In genomic region chr6:119051721-119052120, GRCm38 (mm10) we compare ENCODE assay signal across 16 mouse cellular contexts.
DNase-seq lines count a peak whose midpoint lies in the region; ATAC-seq and TF ChIP-seq lines count a peak whose summit lies in the region.
"Had no signal": no experiment of that assay in that cellular context is flagged by ENCODE, and none has a peak within 500 bp of the region (broad histone marks: within the 10 kb centered on the region; RNA-seq: fewer than 3 reads in every experiment).

No protein-coding gene starts in this region.

- intact Hi-C loops in gastrocnemius, adult 2 months (cut with DNase I): no loop called here

- H3K27ac ChIP-seq in gastrocnemius, adult 2 months: 0 out of 2 replicates have a peak overlapping the region, but pooled peaks have one; percentile 28
- H3K27ac ChIP-seq in lung, embryonic 16.5 days (ENCODE audit: low read length): peak overlapping the region; percentile 95
- H3K27ac ChIP-seq: hindbrain, postnatal 0 days; midbrain, embryonic 13.5 days had no signal

- no peak for TF ChIP-seq CTCF in gastrocnemius, adult 2 months (IDR thresholded peaks at IDR 0.05)

- peaks cover 7% of the 10 kb centered on the region; the same call in 1 of the 2 replicates for H3K36me3 ChIP-seq in lung, embryonic 16.5 days (ENCODE audit: control insufficient read depth, insufficient read depth, low read length)
- H3K36me3 ChIP-seq: stomach, embryonic 15.5 days had no signal

- no peak overlapping the region for H3K4me3 ChIP-seq in gastrocnemius, adult 2 months
- H3K4me3 ChIP-seq in lung, embryonic 16.5 days (ENCODE audit: low read length): no peak overlapping the region
- H3K4me3 ChIP-seq: limb, embryonic 12.5 days; midbrain, embryonic 13.5 days; stomach, embryonic 15.5 days had no signal

- no peak overlapping the region for H3K9ac ChIP-seq in lung, embryonic 16.5 days (ENCODE audit: low read length)
- H3K9ac ChIP-seq: limb, embryonic 12.5 days; midbrain, embryonic 13.5 days; stomach, embryonic 15.5 days had no signal

- ATAC-seq in lung, embryonic 16.5 days (ENCODE audit: low read depth): peak; percentile 75
- ATAC-seq: hindbrain, postnatal 0 days; midbrain, embryonic 13.5 days had no signal

- H3K4me1 ChIP-seq in lung, embryonic 16.5 days (replicated peaks; ENCODE audit: control insufficient read depth, insufficient read depth, low read length): peaks cover 25% of the 10 kb centered on the region

- no peaks in the 10 kb centered on the region for H3K9me3 ChIP-seq in lung, embryonic 16.5 days (ENCODE audit: control insufficient read depth, low read length)
- H3K9me3 ChIP-seq: limb, embryonic 12.5 days; midbrain, embryonic 13.5 days; stomach, embryonic 15.5 days had no signal

- no peak for DNase-seq in gastrocnemius, adult 2 months
- no peak for DNase-seq in gastrocnemius, postnatal 10 days
- peak; percentile 41 for DNase-seq in urinary bladder, postnatal 14 days (ENCODE audit: low spot score)
- no peak for DNase-seq in urinary bladder, adult 2 months (ENCODE audit: low spot score)
- DNase-seq in adrenal gland, postnatal 36 days: no peak
- no peak for DNase-seq in frontal cortex, postnatal 14 days (ENCODE audit: low spot score in 2 of 2)
- DNase-seq in embryo, embryonic 10.5 days (ENCODE audit: low spot score): no peak
- DNase-seq: cerebellum, adult 11-12 months; gastrocnemius, postnatal 14 days; kidney, postnatal 36 days; thymus, postnatal 4 days had no signal

- no peaks in the 10 kb centered on the region for H3K27me3 ChIP-seq in lung, embryonic 16.5 days (ENCODE audit: control insufficient read depth, insufficient read depth, low read depth, low read length)
- H3K27me3 ChIP-seq: limb, embryonic 12.5 days; midbrain, embryonic 13.5 days; stomach, embryonic 15.5 days had no signal

- peak overlapping the region; percentile 47; the same call in 1 of the 2 replicates for H3K4me2 ChIP-seq in lung, embryonic 16.5 days (ENCODE audit: low read depth, low read length)
- H3K4me2 ChIP-seq: limb, embryonic 12.5 days; midbrain, embryonic 13.5 days had no signal

- 29% methylated on average over 2 of the region's 2 CpGs for WGBS in lung, embryonic 16.5 days
